Mouse (Mus musculus) left cerebral cortex, postnatal 10 days (tissue): Measurements from ENCODE around the gene Galntl6. TPM values are rescaled to one million over a fixed set of nuclear protein-coding genes. Genes with fewer than 3 reads are reported as not detected.
A peak's percentile ranks its signal among the peaks of the same experiment; 100 is the strongest.

Experiments used
- DNase-seq, 2 experiments: peaks; one replicate each; pipeline ENCODE4 v3.0.0; 2021 to 2022; ENCODE audit warnings: low spot score in 2 of 2, mixed read lengths in 1 of 2; ENCODE audit errors: extremely low spot score in 1 of 2
- intact Hi-C: fragments of 180-260 bp; cut with DNase I; formaldehyde crosslinking; loops from one replicate; pipeline ENCODE4 v1.15.1; 2025
- total RNA-seq, 2 experiments: library from RNA; stranded (reverse); gene quantifications; 2 replicates each; pipeline ENCODE4 v1.2.3; 2021

Gene Galntl6
- total RNA-seq, 2 experiments from 2014 or later = 47.6 to 48.8 TPM

- intact Hi-C loops = no loop called here
- no peak for DNase-seq
These were observed 989.3 kb downstream of the Galntl6 start for GRCm38 (mm10) chr8:57923130-57923529.

DNA sequence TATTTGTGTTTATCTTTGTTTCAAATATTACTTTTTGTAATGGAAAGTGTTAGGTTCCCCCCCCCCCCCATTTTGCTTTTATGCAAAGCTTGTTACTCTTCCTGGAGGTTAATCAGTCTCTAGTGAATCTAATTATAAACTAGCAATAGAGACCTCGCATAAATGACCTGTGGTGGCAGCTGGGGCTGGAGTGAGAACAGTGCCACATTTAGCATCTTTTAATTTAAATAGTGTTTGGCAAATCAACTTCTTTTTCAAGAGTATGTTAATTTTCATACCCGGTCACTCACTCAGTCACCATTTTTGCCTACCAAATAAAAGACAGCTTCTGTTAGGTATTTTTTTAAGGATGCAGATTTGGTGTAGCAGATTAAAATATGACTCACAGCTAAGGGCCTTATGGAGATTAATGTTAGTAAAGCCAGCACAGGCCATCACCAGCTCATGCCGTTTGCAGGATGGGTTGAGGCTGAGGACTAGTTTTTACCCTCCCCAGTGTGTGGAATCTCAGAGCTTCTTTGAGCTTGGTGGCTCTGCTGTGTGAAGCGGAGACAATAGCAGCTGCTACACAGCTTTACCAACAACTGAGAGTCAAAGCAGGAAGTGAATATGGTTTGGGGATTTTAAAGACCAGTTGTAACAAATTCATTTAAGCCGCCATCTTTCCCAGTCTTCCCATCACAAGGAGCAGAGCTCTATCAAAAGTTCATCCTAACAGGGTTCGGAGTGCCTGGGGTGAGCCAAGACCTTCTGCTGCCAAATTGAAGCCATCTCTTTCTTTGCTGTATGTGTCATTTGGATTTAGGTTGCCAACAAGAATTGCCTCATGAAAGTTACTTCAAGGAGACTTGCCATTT is 990.0 kb downstream of the Galntl6 start:
- DNase-seq = no peak
- intact Hi-C loops = no loop called here

GRCm38 (mm10) chr8:57920326-57920903 is 992.0 kb downstream of the Galntl6 start:
- intact Hi-C loops = no loop called here
- DNase-seq = no peak

DNA sequence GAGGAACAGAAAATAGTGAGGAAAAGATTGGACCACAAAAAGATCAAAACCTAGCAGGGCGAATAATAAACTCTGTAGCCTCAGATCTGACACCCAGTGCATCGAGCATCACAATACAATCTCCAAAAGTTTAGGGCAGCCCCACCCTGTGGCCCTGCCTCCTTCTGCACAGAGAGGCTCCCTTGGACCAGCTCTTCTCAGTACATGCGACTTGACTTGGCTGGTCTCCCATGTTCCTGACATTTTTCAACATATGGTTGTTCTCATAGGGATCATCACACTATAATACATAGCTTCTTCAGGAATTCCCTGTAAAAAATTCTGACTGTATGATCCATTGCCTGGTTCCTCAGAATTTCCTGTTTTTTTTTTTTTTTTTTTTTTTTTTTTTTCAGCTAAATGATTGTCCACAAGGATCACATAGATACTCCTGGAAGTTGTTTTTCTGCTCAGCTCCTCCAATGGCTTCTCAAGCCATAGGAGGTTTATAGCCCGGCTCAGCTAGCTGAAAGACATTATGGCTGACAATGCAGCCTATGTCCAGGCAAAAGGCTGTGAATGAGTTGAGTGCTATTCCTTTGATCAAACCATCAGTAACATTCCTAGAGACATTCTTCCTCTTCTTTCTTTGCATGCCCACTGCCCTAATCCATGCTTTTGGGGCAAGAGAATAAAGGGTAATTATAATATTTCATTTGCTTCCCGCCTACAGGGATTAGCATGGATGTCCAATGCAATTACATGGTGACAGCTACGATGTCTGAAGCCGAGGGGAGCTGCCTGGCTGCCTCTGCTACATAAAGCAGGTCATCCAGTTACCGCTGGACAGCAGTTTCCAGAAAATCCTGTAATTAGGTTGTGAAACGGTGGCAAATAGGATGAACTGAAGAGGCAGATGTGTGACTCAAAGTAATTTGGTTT is 993.5 kb downstream of the Galntl6 start:
- DNase-seq = no peak

GRCm38 (mm10) chr8:57893360-57893759 is 1019.1 kb downstream of the Galntl6 start:
- intact Hi-C loops = no loop called here
- DNase-seq = no peak

More for the DNA sequence above, 993.5 kb downstream of the Galntl6 start:
- intact Hi-C loops = no loop called here

DNA sequence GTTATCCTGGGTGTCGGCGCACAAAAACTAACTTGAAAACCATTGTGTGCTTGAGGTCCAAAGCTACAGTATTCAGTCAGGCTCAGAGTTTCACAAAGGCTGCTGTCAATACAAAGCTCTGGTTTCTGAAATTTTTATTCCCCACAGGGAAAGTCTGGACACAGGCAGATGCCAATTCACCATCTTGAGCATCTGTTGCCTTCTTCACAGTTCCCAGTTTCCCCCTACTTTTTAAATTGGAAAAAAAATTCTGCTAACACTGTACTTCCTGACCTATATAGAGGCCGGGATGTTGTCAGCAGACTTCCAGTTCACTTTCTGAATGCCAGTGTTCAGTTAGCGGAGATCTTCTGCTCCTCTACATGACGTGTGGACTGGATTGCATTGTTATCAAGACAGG is 1020.3 kb downstream of the Galntl6 start:
- DNase-seq = no peak
- intact Hi-C loops = no loop called here

DNA sequence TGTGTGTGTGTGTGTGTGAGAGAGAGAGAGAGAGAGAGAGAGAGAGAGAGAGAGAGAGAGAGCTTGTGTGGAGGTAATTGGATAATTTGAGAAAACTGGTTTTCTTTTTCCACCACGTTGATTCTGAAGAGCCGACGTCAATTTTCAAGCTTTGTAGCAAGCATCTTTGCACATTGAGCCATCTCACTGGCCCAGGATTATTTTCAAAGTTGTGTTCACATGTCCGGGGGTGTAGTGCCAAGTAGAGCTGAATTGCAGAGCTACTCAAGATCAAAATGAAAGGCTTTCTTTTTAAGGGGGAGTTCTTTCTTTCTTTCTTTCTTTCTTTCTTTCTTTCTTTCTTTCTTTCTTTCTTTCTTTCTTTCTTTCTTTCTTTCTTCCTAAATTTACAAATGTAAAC is 1022.3 kb downstream of the Galntl6 start:
- DNase-seq = no peak
- intact Hi-C loops = no loop called here

GRCm38 (mm10) chr8:57888831-57889230 is 1023.6 kb downstream of the Galntl6 start:
- DNase-seq = no peak
- intact Hi-C loops = no loop called here

DNA sequence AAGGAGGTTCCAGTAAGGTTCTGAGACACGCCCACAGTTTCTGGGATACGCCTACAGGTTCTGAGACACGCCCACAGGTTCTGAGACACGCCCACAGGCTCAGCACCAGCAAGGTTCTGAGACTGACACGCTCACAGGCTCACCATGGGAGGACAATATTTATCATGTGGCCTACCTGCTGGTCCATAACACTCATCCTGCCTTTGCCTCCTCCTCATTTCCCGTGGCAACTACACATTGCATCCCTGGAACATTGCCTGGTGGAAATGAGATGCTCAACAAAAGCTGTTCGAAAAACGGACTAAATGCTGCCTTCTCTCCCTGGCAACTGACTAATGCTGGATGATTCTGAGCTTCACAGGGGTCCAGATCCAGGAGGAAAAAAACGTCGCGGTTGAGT is 1033.0 kb downstream of the Galntl6 start:
- DNase-seq = peak; percentile 32 to 66
- intact Hi-C loops = no loop called here

DNA sequence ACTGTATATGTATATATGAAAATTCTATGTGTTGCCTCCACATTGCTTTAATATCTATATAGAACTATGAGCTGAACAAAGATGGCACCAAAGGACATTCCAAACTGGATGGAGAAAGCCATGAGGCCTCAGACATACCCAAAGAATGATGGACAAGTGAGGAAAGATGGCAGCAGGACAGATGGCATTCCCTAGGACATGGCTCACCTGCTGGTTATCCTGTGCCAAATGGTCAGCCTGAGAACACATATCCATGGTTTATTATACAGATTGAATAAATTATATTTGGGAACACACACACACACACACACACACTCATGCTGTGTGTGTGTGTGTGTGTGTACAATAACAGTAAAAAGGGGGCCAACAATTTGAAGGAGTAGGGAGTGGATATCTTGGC is 1063.4 kb downstream of the Galntl6 start:
- intact Hi-C loops = no loop called here
- DNase-seq = no peak

- DNase-seq = no peak
- intact Hi-C loops = no loop called here
These were observed 1069.0 kb downstream of the Galntl6 start for GRCm38 (mm10) chr8:57843461-57843860.

DNA sequence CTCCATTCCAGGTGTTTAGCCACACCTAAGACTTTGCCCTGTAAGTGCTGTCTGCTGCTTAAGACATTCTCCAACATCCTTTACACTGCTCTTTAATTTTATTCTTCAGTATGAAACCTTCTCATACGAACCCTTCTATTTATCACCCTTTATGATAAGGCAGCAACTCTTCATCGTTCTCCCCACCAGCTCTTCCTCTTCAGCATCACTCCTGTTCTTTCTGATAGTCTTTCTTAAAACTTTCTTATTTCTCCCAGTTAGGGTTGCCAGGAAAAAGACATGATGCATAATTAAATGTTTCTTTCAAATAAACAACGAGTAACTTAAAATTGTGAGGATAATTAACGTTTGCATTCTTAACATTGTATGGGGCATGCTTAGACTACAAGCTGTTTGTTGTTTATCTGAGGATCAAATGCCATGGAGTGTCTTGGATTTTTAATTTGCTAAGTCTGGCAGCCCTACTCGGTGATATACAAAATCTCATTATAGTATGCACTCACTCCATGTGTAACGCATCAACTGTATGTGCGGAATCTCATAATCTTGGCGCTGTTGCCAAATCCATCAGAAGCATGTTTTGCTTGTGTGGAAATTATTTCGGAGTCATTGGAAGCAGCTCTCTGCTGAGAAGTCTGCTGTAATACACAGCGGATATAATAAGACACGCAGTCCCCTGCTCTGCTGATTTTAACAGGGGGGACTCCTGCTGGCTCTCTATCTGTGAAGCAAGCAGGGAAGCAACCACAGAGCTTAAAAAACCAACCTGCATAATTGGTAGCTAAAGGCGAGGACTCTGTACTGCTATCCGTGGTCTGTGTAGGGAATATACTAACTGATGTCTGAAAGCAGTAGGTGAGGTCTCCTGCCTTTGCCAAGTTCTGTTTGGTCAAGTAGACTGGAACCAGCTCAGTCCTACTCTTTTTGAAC is 1069.7 kb downstream of the Galntl6 start:
- intact Hi-C loops = no loop called here
- peak in 1 of 2 experiments; percentile 43 for DNase-seq

DNA sequence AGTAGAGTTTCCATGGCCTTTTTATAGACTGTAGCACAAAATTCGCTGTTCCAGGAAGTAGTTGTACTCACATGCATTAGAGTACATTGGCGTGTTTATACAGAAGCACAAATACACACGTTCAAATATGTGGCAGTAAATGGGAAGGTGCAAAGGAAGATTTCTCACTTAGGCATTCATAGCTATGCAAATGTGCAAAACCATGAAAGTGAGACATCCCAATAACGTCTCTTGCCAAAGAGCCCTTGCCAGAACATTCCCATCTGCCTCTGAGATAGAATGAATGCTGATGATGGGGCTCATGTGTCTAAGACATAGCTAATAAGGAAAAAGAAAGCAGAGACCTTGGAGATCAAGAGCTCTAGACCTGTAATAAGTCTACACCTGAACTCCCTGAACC is 1071.0 kb downstream of the Galntl6 start:
- intact Hi-C loops = no loop called here

GRCm38 (mm10) chr8:57837384-57837783 is 1075.1 kb downstream of the Galntl6 start:
- intact Hi-C loops = no loop called here
- DNase-seq = no peak

More for the DNA sequence above, 1071.0 kb downstream of the Galntl6 start:
- DNase-seq = peak in 1 of 2 experiments; percentile 23

DNA sequence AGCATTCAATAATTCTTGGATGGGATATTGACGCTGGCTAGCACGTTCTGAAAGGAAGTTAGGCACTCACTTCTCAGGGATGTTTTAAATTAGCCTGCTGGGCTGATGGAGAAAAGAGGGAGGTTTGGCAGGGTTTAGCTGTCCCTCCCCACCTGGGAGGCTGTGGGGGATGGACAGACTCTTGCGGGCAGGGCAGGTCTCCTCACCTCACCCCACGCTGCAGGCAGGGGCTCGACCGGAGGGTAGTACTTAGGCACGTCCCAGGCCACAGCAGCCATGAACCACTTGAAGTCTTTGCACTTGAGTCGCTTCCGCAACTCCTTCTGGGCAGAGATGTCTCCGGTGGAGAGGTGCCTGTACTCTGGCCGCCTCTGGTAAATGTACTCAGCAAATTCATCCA is 1075.5 kb downstream of the Galntl6 start:
- intact Hi-C loops = no loop called here
- DNase-seq = no peak

- intact Hi-C loops = no loop called here
These were observed 1076.1 kb downstream of the Galntl6 start for GRCm38 (mm10) chr8:57836201-57836883.

GRCm38 (mm10) chr8:57823151-57823550 is 1089.3 kb downstream of the Galntl6 start:
- intact Hi-C loops = no loop called here
- DNase-seq = no peak

More at GRCm38 (mm10) chr8:57836201-57836883, 1076.1 kb downstream of the Galntl6 start:
- DNase-seq = no peak

DNA sequence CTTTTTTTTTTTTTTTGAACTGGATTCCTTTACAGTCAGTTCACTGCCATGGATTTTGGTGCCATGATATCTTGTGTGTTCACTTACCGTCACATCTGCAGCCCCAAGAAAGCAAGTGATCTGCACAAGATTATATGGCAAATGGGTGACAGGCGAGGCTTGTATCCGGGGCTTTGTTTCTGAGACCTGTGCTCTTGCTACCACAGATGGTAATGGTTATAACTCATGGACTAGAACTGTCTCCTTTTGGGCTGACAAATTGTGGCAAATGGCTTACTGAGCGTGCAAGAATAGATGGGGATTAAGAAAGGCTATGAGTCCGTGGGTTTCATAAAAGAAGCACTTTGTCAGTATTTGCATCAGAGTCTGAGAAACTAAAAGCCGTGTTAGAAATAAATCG is 1096.4 kb downstream of the Galntl6 start:
- no peak for DNase-seq

More for the DNA sequence above, 1096.4 kb downstream of the Galntl6 start:
- intact Hi-C loops = no loop called here
